Mouse (Mus musculus) liver, adult (tissue): Measurements from ENCODE around the gene Capn2.

ENCODE experiments used
- GATA4 ChIP-seq: IDR thresholded peaks from 2 replicates; pipeline ENCODE4 v1.6.1; 2014; ENCODE audit warnings: mild to moderate bottlenecking, low read length; ENCODE audit not compliant: insufficient replicate concordance

Gene Capn2

DNA sequence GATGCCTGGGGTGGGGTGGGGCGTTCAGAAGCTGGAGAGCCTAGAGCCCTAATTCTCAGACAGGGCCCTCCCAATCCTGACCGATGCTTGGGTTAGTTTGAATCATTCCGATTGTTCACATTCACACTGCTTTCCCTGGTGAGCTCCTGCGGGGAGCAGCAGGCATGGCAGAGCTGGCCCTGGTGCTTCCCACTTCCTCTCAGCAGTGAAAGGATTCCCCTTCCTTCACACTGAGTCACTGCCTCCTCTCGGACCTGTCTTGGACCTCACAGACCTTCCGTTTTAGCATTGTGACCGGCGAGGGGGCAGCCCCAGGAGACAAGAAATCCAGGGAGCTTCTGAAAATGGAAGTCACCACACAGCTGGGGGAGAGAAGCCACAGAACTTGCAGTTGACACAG is 5.6 kb downstream of the Capn2 start:
- TF ChIP-seq GATA4: no peak

GRCm38 (mm10) chr1:182511073-182511472 is 6.3 kb downstream of the Capn2 start:
- no peak for TF ChIP-seq GATA4

DNA sequence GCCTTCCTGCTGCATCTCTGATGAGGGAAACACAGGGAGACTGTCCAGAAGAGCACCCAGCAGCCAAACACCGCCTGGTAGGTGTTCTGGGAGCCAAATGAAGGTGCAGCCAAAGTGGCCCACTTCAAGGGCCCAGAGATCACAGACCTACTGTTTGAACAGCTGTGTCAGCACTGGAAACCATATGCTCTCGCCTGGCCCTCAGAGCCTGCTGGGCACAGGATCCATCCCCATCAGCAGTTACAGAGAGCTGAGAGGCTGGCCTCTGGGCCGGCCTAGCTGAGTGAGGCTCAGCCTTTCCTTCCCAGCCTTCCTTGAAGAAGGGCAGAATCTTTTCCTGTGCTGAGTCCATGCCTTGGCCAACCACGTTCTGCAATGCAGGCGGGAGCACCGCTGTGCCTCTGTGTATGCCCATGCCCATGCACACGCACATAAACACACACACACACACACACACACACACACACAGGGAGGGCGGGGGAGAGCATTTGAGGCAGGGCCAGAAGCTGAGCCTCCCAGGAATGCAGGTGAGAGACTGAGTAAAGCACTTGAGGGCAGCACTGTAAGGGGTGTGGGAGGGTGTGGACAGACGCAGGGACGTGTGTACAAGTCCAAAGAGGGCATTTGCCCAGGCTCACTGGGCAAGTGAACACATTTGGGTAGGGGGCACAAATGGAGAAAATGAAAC is 8.2 kb downstream of the Capn2 start:
- no peak for TF ChIP-seq GATA4

GRCm38 (mm10) chr1:182506229-182506986 is 11.0 kb downstream of the Capn2 start:
- peak; percentile 60; the same call in 1 of the 2 replicates for TF ChIP-seq GATA4

DNA sequence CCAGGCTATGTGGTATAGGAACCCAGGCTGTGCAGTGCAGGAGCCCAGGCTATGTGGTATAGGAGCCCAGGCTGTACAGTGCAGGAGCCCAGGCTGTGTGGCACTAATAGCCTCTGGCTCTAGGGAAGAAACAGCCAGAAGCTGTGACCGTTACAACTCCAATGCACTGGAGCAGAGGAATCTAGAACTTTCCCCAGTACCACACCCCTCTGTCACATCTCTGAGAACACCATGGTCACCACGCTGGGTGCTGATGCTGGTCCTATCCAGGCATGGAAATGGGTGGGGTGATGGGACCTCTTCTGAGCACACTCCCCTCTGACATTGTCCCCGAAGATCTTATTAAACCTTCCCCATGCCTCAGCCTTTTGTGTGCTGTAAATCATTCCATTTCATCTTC is 12.1 kb downstream of the Capn2 start:
- TF ChIP-seq GATA4: no peak

GRCm38 (mm10) chr1:182504223-182504622 is 13.2 kb downstream of the Capn2 start:
- TF ChIP-seq GATA4: no peak

- TF ChIP-seq GATA4: no peak
Observed at GRCm38 (mm10) chr1:182503206-182503900, 14.1 kb downstream of the Capn2 start.

DNA sequence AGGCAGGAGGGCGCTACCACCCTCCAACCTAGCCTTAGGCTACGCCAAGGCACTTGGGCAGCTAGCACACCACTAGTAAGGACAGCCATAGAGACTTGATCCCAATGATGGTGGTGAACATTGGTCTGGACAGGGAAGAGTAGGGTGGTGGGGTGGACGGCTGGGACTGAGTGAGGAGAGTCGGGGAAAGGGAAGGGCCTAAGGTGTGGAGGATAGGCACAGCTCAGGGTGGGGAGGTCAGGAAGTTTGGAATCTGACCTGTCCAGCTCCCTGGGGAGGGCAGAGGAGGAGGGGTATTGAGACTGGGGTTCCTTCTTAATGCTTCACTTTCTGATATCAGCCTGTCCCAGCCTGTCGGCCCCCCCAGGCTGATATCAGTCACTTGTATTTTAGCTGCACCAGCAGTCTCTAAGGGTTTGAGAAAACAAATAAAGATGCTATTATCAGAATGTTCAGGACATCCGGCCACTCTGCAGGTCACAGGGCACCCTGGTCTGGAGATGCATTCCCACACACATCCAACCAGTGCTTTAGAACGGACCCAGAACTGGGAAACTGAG is 14.8 kb downstream of the Capn2 start:
- TF ChIP-seq GATA4: peak; percentile 86; the same call in 1 of the 2 replicates

DNA sequence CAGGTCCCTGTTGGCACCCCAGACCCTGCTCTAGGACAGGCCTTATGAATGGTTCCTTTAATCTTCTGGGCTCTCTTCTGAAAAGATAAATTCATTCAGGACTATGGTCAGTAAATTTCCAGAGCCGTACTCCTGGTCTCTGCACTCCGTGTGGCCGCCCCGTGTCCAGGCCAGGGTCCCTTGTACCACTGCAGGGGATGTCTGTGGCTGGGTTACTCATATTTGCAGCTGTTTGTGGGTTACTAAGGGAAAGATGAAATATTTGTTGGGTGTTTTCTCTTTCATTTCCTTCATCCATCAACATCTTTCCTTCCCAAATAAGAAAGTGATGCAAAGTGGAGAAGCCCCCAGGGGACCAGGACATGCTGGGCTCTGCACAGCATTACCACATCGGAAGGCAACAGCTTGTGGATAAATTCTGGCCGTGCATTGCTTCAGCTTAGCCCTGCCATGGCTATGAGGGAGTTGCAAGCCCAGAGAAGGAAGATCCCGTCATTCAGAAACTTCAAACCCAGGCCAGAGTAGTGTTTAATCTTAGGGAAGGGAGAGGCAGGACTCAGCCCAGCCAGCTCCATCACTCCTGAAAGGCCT is 15.5 kb downstream of the Capn2 start:
- no peak for TF ChIP-seq GATA4

- TF ChIP-seq GATA4: no peak
Observed at GRCm38 (mm10) chr1:182500843-182501242, 16.6 kb downstream of the Capn2 start.

DNA sequence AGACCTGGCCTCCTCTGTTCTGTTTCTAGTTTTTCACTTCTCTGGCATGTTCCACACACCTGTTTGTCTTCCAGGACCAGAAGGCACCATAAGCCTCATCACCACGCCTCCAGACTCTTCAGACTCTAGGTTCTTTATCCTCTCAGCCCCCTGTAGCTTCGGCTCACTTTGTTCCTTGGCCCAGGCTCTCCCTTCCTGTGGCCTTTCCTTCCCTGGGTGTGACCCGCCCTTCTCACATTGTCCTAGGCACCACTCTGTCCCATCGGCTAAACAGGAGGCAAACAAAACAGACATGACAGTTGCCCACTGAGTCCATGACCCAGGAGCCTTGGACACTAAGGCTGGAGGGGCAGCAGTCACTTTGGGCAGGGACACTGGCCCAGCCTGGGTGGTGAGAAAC is 17.2 kb downstream of the Capn2 start:
- no peak for TF ChIP-seq GATA4

DNA sequence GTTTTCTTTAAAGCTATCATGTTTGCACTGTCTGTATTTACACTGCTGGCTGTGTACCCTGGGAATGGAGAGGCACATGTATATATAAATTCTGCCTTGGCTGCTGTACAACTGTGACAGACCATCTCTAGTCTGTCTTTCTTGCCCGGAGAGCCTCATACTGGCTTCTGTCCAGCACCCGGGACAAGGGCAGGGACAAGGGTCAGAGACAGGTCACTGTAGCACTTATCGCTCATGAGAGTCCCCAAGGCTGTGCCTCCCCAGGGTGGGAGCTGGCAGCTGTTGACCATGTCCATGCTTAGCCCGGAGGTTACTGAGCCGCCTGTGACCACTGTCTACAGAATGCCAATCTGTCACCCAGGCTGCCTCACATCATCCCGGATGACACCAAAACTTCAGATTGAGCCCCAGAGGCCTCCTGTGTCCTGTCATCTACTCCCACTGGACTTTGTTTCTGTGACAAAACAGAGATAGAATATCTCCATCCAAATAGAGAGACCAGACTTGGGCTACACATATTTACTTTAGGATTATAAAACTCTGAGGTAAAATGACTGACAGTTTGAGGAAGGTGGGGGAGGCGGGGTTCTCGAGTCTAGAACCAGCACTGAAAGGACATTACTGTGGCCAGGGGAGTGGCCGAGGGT is 17.8 kb downstream of the Capn2 start:
- peak; percentile 72; the same call in 1 of the 2 replicates for TF ChIP-seq GATA4

GRCm38 (mm10) chr1:182497736-182498135 is 19.7 kb downstream of the Capn2 start:
- no peak for TF ChIP-seq GATA4

DNA sequence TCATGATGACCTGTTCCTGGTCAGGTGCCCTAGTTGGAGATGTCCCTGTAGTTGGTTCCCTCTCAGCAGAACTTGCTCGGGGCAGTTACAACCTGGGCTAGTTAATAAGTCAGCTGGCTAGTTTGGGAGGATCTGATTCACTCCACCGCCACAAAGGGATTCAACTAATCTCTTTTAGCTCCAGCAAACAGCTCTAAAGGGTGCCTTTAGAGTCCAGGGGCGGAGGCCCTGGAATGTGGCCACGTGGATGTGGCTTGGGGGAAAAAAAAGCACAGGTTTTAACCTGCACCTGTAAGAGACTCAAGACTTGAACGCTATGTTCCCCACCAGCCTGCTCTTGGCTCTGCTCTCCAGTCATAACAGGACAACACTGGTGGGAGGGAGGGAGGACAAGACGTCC is 20.7 kb downstream of the Capn2 start:
- TF ChIP-seq GATA4: no peak

GRCm38 (mm10) chr1:182494285-182495145 is 22.9 kb downstream of the Capn2 start:
- no peak for TF ChIP-seq GATA4
